Mouse (Mus musculus): ENCODE measurements around the gene Rora. TPM values are rescaled to one million over a fixed set of nuclear protein-coding genes. Genes with fewer than 3 reads are reported as not detected.

Rora gene
- total RNA-seq, 1 experiment from 2014 or later = 114 TPM

GRCm38 (mm10) chr9:68956938-68957573, 303.5 kb downstream of the Rora start:
- peak; percentile 60 for DNase-seq

DNA sequence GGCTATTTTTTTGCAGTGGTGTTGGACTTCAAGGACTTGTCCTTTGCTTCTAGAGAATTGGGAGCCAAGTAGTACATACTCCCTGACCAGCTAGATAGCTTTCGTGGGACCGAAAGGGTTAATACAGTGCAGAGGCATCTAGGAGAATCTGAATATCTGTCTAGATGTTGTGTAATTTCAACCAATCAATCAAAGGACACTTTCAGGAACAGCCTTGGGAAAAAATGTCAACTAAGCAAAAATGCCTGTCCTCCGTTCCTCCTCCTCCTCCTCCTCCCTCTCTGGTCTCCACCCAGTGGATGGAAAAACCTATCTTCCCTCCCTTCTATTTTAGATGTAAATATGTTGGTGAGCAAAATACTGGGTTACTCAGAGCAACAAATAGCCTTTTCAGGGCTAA, 304.2 kb downstream of the Rora start:
- no peak for DNase-seq

DNA sequence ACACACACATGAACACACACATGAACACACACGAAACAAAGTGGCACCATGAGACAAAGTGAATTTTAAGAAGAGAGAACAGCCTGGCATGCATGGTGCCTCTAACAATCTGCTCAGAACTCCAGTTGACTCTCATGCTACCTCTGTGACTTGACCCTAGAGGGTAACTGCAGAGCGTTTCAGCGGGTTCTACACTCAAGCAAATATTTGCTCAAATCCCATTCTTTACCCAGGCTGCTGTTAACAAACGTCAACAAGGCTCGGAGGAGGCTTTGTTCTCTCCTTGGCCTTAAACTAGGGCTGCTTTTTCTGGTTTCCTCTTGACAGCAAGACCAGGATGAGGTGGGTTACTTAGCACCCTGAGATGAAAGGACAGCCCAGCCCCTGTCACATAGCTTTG, 305.3 kb downstream of the Rora start:
- no peak for DNase-seq

- DNase-seq = no peak
These were observed 310.3 kb downstream of the Rora start for GRCm38 (mm10) chr9:68963898-68964297.

DNA sequence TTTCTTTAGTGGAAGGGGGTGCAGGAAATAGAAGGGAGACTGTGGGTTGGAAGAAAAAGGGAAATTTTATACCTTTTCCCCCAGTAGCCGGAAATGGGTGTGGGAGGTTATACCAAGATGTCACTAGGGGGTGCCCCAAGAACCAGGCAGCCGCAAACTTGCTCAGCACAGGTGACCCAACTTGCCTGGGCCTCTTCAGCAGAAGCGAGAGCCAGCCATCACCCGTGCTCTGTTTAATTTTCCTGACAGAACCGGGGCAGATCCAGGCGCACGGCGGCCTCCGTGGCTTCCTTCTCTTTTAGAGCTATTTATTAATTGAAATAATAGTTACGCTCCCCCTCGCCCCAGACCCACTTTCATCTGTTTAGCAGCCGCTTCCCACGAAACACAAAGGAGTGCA, 313.0 kb downstream of the Rora start:
- DNase-seq = peak; percentile 29

- no peak for DNase-seq
These were observed 316.5 kb downstream of the Rora start for GRCm38 (mm10) chr9:68970074-68970473.

GRCm38 (mm10) chr9:68972277-68972676, 318.7 kb downstream of the Rora start:
- no peak for DNase-seq

DNA sequence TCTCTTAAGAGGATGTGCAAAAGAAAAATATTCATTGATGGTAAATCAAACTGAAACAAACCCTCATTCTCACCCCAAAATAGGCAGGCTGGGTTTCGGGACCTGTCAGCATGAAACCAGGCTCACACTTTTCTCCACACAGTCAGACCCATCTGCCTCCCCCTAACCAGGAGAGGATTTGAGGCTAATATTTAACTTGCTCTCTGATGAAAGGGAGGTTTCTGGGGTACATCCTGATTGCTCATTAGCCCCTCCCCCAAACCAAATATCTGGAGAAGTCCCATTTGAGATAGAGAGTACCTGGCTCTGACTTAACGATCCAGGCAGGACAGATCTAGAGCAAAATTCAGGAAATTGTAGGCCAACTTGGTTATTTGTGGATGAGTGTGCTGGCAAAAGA, 320.9 kb downstream of the Rora start:
- DNase-seq = no peak

GRCm38 (mm10) chr9:68976136-68976535, 322.6 kb downstream of the Rora start:
- no peak for DNase-seq

- no peak for DNase-seq
These were observed 323.3 kb downstream of the Rora start for GRCm38 (mm10) chr9:68976851-68977250.

DNA sequence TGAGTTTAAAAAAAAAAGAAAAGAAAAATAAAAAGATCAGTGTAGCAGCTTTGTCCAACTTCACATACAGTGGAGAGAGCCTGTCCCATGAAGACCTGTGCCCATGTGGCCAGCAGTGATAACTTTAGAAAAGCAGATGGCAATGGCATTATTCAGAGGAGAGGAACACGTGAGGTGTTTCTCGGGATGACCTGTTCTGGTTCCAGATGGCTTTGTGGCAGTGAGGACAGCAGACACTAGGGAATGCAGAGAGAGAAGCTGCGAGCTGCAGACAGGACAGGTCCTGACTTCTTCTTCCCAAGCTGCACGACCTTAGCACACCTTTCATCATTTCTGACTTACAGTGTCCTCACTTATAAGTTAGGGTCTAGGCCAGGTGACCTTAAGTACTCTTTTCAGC, 325.1 kb downstream of the Rora start:
- DNase-seq = no peak

- DNase-seq = no peak
These were observed 326.5 kb downstream of the Rora start for GRCm38 (mm10) chr9:68980041-68980440.

DNA sequence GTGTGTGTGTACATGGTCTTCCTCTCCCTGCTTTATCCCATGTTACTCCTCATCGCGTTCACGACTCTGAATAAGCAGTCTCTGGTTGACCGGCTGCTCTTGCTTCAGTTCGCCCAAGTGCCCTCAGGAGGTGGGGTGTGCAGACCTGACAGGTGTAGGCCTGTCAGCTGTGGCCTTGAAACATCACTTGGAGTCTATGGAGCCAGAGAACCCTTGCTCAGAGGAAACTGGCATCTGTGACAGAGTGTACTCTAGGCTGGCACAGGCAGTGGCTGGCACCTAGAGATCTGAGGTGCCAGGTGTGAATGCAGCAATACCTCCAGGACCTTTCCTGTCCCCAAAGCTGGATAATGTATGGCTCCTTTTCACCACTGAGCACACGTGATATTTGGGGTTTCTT, 331.5 kb downstream of the Rora start:
- no peak for DNase-seq

GRCm38 (mm10) chr9:68985796-68986195, 332.2 kb downstream of the Rora start:
- DNase-seq = no peak

DNA sequence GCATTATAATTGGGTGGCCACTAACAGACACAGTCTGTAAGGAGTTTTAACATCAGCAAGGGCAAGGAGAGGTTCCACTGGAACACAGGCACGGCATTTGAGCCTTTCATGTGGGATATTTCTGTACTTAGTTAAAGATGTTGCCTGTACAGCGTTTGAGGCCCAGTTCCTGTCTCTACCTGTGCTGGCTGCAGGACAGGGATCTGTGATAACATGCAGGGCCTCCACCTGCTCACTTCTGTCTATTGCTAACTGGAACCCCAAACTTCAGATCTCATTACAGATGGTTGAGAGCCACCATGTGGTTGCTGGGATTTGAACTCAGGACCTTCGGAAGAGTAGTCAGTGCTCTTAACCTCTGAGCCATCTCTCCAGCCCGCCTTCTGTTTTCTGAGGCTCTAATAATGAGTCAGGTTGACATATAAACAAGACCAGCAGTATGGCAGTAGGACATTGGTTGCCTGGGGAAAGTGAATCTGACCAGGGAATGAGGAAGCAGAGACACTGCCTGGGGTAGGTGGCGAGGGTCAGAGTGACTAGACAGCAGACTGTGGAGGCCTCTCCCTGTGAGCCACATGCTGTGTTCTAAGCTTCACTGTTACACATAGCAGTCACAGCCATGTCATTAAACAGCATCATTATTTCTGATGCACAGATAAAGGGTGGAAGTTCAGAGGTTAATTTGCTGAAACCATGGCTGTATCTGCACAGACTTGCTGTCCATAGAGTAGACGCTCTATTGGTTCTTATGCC, 333.9 kb downstream of the Rora start:
- DNase-seq = no peak

- peak; percentile 43 for DNase-seq
These were observed 334.8 kb downstream of the Rora start for GRCm38 (mm10) chr9:68988162-68988911.

DNA sequence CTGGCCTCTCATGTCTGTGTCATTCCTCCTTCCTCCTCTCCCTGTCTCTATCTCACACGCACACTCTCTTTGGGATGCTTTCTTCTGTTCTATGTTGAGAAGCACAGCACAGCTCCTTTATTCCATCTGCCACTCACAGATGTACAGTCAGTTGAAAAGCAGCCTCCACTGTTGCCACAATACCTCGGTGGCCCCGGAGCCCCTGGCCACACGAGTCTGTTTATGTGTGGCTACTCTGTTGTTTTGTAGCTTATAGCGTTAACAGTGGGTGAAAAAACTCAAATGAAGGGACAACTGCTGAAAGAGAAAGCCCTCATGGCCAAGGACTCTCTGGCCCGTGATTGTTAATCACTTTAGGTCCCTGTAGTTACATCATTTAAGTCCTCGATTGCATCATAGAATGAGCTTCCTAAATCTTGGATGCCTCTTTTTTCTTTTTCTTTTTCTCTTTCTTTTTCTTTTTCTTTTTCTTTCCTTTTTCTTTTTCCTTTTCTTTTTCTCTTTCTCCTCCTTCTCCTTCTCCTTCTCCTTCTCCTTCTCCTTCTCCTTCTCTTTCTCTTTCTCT, 336.4 kb downstream of the Rora start:
- no peak for DNase-seq

DNA sequence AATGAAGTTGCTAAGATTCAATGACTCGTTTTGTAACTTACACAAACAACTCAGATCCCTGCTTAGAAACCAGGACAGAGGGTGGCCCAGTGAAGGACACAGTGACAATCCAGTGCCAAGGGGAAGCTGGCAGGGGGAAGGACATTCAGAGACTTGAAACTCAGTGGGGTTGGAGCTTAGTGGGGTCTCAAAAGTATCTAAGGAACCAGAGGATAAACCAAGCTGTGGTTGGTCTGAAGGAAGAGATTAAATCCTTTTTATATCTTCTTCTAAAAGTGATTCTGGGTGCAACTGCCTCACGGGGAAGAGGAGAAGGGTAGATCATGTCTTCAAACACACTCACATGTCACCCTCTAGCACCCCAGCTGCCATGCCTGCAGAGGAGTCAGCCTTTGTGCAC, 340.3 kb downstream of the Rora start:
- no peak for DNase-seq

DNA sequence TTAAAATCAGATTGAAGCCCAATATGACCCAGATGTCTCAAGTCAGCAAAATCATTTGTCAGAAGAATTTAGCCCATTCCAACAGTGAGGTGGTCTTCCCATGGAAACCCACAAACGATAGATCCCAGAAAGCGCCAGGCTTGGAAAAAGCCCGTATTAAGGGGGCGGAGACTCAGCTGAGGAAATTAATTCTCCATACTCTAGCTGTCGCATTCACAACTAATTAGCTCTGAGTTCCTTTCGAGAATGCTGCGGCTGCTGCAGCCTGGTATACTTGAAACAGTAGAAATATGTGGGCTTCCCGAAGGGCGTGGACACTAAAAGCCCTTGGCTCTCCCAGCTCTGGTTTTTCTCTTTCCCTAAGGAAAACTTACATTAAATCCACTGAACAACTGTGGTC, 345.4 kb downstream of the Rora start:
- DNase-seq = no peak

GRCm38 (mm10) chr9:69004514-69004913, 350.9 kb downstream of the Rora start:
- no peak for DNase-seq

DNA sequence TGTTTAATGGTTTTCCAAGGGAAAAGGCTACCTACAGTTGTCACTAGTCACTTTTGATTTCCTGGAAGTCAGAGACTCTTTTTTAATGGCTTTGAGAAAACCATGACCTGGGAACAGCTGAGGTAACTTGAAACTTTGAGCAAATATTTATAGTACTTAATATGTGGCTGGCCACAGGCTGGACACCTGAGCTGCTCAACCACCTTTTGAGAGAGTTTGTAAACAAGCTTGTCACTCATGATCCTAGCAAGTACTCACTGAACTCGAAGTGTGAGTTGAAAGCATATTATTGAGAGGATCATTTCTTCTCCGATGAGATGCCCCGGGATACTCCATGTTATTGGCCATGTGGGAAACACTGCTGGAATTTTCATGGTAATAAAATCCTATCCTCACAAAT, 353.1 kb downstream of the Rora start:
- DNase-seq = no peak

DNA sequence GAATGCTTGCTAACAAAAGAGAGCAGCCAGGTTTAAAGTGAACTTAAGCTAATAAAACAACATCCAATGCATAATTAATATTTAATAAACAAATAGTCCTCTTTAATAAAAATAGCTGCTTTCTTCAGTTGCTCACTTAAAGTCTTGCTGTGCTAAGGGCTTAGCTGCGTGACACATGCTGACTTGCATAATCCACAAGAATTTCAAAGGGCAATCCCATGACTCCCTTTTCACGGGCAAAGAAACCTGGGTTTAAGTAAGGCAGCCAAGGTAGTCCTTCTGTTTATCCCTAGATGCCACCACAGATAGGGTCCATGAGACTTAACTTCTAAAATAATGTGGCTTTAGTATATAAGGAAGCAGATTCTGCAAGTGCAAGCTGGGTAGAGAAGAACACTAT, 355.1 kb downstream of the Rora start:
- DNase-seq = no peak

DNA sequence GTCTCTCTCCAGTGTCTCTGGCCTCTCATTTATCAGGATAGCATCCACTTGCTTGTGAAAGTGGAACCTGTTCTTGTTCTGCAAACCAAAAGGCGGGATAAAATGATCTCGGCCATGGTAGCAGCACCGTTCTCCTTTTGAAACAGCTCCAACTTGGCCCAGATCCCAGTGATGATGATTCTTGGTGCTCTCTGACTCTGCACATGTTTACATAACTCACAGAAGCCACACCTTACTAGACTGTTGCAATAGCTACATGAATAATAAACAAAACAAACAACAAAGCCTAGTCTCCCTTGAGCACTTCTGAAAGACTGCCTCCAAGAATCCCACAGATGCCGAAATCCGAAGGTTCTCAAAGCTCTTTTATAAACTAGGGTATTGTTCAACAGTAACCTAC, 357.3 kb downstream of the Rora start:
- peak; percentile 67 for DNase-seq

All from adrenal gland, postnatal 25 days (tissue).